Mouse (Mus musculus): ENCODE measurements around the gene Fmnl1. TPM values are rescaled to one million over a fixed set of nuclear protein-coding genes. Genes with fewer than 3 reads are reported as not detected.

Gene Fmnl1
- polyA plus RNA-seq (2014; fragmentation: Nextera tagmentation; extraction: Ambion mirVana), result 2.5 and 2.8 TPM in 2 replicates

DNA sequence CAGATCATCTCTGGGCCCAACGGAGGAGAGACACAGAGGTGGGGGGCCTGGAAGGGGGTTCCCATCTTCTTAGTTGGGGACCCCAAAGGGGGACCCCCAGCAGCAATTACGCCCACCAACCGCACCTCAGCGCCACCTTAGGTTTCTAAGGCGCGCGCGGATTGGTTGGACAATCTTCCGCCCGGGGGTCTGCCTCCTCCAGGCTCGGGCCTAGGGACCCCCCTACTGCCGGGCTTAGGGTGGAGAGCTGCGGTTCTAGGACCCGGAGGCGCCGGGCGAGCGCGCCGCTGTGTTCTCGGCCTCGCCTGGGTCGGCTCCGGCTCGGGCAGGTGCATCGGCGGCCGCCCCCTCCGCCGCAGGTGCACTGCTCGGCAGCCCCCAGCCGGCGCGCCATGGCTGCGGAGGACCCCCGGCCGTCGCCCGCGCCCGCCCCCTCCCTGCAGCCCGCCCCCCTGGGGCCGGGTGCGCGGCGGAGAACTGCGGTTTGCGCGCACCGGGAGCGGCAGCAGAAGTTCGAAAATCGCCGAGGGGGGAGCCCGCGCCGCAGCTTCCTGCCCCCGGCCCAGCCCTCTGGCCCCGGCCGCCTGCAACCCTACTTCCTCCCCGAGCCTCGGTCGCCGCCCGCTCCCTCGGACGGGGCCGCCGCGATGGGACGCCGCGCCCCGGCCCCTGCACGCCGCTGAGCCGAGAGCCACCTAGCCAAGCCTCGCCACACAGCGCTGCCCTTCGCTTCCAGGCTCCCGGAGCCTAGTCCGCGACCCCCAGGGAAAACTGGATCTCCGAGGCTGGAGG is at the start of gene Fmnl1:
Gene Fmnl1 (plus strand): TSS at position 614 of the 792 bp plus-strand sequence.
- H3K4me1 ChIP-seq (ENCODE audit: insufficient read depth), result no peaks in the 10 kb centered on the region
- peak within 1 kb of the TSS; percentile 54 for H3K9ac ChIP-seq
- TF ChIP-seq CTCF (IDR thresholded peaks at IDR 0.05; ENCODE audit: low read depth), result no peak
- no peaks in the 10 kb centered on the region for H3K9me3 ChIP-seq (ENCODE audit: low read depth, low read length)
- peaks cover 44% of the 10 kb centered on the region for H3K27me3 ChIP-seq (ENCODE audit: insufficient read depth, low read length)
- DNase-seq (peak; percentile 23), ATAC-seq (ENCODE audit: insufficient read depth) (peak; percentile 45)
- peak within 1 kb of the TSS; percentile 55 for H3K4me3 ChIP-seq (ENCODE audit: low read depth, low read length)
- WGBS, result under 1% methylated on average over 70 of the region's 84 CpGs
- no peak within 1 kb of the TSS for H3K27ac ChIP-seq (ENCODE audit: low read depth)
- no peaks in the 10 kb centered on the region for H3K36me3 ChIP-seq (ENCODE audit: insufficient read depth)
- peak within 1 kb of the TSS; percentile 94 for H3K4me2 ChIP-seq

- ATAC-seq (ENCODE audit: insufficient read depth), result peak; percentile 55
- peak; percentile 73 for DNase-seq
- Histone ChIP-seq H3K4me3 (ENCODE audit: low read depth, low read length) (peak within 1 kb of the TSS; percentile 98), H3K9ac (peak within 1 kb of the TSS; percentile 100), H3K27me3 (ENCODE audit: insufficient read depth, low read length) (no peaks in the 10 kb centered on the region), H3K36me3 (ENCODE audit: insufficient read depth) (no peaks in the 10 kb centered on the region), H3K27ac (ENCODE audit: low read depth) (peak within 1 kb of the TSS; percentile 99), H3K9me3 (ENCODE audit: low read depth, low read length) (no peaks in the 10 kb centered on the region), H3K4me2 (peak within 1 kb of the TSS; percentile 70), H3K4me1 (ENCODE audit: insufficient read depth) (peaks cover 15% of the 10 kb centered on the region)
- TF ChIP-seq CTCF (IDR thresholded peaks at IDR 0.05; ENCODE audit: low read depth), result no peak
- WGBS, result under 1% methylated on average over 39 of the region's 39 CpGs
Measured at GRCm38 (mm10) chr11:103131701-103132575, 39.0 kb upstream of the Fmnl1 start, which contains the start of gene Hexim2. TSS of gene Hexim2 (plus strand) at chr11:103132429.

DNA sequence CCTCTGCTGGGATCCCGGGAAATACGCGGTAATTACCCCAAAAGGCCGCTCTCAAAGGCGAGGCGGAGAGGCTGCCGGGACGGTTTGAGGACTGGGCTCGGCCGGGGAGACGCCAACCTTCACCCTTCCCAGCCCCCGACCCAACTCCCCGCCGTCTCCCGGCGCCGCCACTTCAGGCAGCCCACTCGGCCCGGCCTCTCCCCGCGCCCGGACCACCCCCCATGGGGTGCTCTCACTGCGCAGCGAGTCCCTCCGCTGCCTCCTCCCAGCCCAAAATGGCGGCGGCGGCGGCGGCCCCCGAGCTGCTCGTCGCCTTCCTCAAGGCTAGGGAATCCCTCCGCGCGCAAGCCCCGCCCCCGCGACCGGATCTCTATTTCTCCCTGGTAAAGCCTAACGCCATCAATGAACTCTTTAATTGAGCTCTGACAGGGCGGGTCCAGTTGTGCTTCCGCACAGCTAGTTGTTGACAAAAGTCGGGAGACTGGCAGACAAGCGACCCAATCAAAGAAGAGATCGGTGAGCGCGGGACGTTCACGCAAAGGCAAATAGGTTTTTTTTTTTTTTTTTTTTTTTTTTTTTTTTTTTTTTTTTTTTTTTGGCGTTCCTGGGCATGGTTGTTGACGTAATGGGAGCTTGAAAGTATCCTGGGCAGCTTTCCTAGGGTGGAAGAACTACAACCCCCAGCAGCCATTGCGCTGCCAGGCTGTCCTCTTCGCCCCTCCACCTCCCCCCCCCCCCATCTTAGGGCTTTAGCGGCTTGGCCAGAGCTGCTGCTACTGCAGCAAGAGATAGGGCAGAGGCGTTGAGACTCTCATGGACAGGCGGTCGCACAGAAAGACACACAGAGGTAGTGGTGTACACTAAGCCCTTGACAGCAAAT is 38.1 kb upstream of the Fmnl1 start:
- ATAC-seq (ENCODE audit: insufficient read depth), result peak; percentile 93
- TF ChIP-seq CTCF (IDR thresholded peaks at IDR 0.05; ENCODE audit: low read depth), result no peak
- Histone ChIP-seq H3K36me3 (ENCODE audit: insufficient read depth) (no peaks in the 10 kb centered on the region), H3K4me3 (ENCODE audit: low read depth, low read length) (peak overlapping the region; percentile 98), H3K4me1 (ENCODE audit: insufficient read depth) (peaks cover 15% of the 10 kb centered on the region), H3K27ac (ENCODE audit: low read depth) (peak overlapping the region; percentile 99), H3K27me3 (ENCODE audit: insufficient read depth, low read length) (no peaks in the 10 kb centered on the region), H3K4me2 (peak overlapping the region; percentile 70), H3K9ac (peak overlapping the region; percentile 100), H3K9me3 (ENCODE audit: low read depth, low read length) (no peaks in the 10 kb centered on the region)
- WGBS, result under 1% methylated on average over 57 of the region's 58 CpGs
- DNase-seq, result peak; percentile 100

DNA sequence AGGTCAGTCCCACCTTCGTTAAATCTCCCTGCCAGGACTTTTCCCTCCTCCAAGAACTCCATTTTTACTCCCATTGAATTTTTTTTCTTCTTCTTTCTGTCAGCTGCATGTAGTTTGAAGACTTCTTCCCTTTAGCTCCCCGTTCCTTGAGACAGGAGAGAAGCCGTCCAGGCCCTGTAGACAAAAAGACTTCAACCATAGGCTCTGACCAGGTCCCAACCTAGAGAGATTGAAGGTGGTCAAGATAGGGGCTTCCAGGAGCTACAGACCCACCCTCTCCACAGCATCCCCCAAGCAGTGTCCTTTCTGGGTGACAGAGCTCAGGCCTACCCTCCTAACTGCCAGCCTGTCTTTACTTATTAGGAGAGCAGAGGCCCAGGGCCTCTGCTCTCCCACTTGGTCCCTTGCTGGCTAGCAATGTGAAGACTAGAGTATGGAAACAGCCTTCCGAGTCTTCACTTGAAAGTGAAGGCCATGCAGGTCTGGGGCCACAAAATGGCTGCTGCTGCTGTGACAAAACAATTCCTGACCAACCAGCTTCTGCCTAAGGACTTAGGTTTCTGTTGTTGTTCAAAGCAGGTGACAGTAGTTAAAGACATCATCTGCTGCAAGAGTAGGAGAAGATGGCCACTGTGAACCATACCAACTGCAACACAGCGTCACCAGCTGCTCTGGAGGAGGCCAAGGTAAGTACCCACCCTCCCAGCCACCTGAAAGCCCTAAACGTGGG is 37.3 kb upstream of the Fmnl1 start:
- H3K4me1 ChIP-seq (ENCODE audit: insufficient read depth), result peaks cover 15% of the 10 kb centered on the region
- peak; percentile 7; the same call in 1 of the 2 replicates for ATAC-seq (ENCODE audit: insufficient read depth)

GRCm38 (mm10) chr11:103134221-103134620 is 36.7 kb upstream of the Fmnl1 start:
- H3K27me3 ChIP-seq (ENCODE audit: insufficient read depth, low read length), result no peaks in the 10 kb centered on the region
- DNase-seq (no peak), ATAC-seq (ENCODE audit: insufficient read depth) (no peak)
- no peak overlapping the region for H3K27ac ChIP-seq (ENCODE audit: low read depth)
- H3K9me3 ChIP-seq (ENCODE audit: low read depth, low read length), result no peaks in the 10 kb centered on the region
- H3K9ac ChIP-seq, result no peak overlapping the region
- no peak overlapping the region for H3K4me3 ChIP-seq (ENCODE audit: low read depth, low read length)
- TF ChIP-seq CTCF (IDR thresholded peaks at IDR 0.05; ENCODE audit: low read depth), result no peak
- 0 out of 2 replicates have a peak, but pooled peaks cover 9% of the 10 kb centered on the region for H3K36me3 ChIP-seq (ENCODE audit: insufficient read depth)
- H3K4me1 ChIP-seq (ENCODE audit: insufficient read depth), result peaks cover 15% of the 10 kb centered on the region
- 77% methylated on average over 3 of the region's 3 CpGs for WGBS
- peak overlapping the region; percentile 65 for H3K4me2 ChIP-seq

More for the DNA sequence above, 37.3 kb upstream of the Fmnl1 start:
- Histone ChIP-seq H3K9me3 (ENCODE audit: low read depth, low read length) (no peaks in the 10 kb centered on the region), H3K27me3 (ENCODE audit: insufficient read depth, low read length) (no peaks in the 10 kb centered on the region), H3K36me3 (ENCODE audit: insufficient read depth) (0 out of 2 replicates have a peak, but pooled peaks cover 5% of the 10 kb centered on the region), H3K27ac (ENCODE audit: low read depth) (peak overlapping the region; percentile 87), H3K4me2 (peak overlapping the region; percentile 65), H3K4me3 (ENCODE audit: low read depth, low read length) (peak overlapping the region; percentile 33), H3K9ac (peak overlapping the region; percentile 52)
- TF ChIP-seq CTCF (IDR thresholded peaks at IDR 0.05; ENCODE audit: low read depth), result no peak
- no peak for DNase-seq
- 49% methylated on average over 6 of the region's 6 CpGs for WGBS

All from lung, embryonic 14.5 days (tissue).